Mouse (Mus musculus) testis, adult 2 months (tissue): ENCODE data around the gene Rtn4r. TPM values are rescaled to one million over a fixed set of nuclear protein-coding genes. Genes with fewer than 3 reads are reported as not detected.
A peak's percentile ranks its signal among the peaks of the same experiment; 100 is the strongest.

Experiments used
- H3K27ac ChIP-seq: fragments of 200-500 bp; 2 replicates; pipeline ENCODE4 v1.5.1; 2012; ENCODE audit warnings: low read depth, low read length; ENCODE audit not compliant: control insufficient read depth, insufficient read depth
- H3K27me3 ChIP-seq: fragments of 200-500 bp; 2 replicates; pipeline ENCODE4 v1.6.1; 2012; ENCODE audit warnings: mild to moderate bottlenecking, low read length, moderate library complexity; ENCODE audit not compliant: control insufficient read depth, insufficient read depth
- H3K36me3 ChIP-seq: fragments of 200-500 bp; 2 replicates; pipeline ENCODE4 v1.6.1; 2012; ENCODE audit warnings: mild to moderate bottlenecking, low read length; ENCODE audit not compliant: control insufficient read depth, insufficient read depth
- H3K4me1 ChIP-seq: fragments of 200-500 bp; 2 replicates; pipeline ENCODE4 v1.6.1; 2012; ENCODE audit warnings: low read length; ENCODE audit not compliant: control insufficient read depth, insufficient read depth
- H3K4me3 ChIP-seq: fragments of 200-500 bp; 2 replicates; pipeline ENCODE4 v1.5.1; 2012; ENCODE audit warnings: low read depth, mild to moderate bottlenecking, low read length, moderate library complexity, mixed read lengths; ENCODE audit not compliant: control insufficient read depth
- CTCF ChIP-seq: fragments of 200-500 bp; IDR thresholded peaks from 2 replicates; pipeline ENCODE4 v1.5.1; 2012; ENCODE audit warnings: low read depth, mild to moderate bottlenecking, inconsistent platforms, low read length, moderate library complexity; ENCODE audit not compliant: control insufficient read depth, insufficient read depth, insufficient replicate concordance
- POLR2A ChIP-seq: fragments of 200-500 bp; IDR thresholded peaks from 2 replicates; pipeline ENCODE4 v1.6.1; 2012; ENCODE audit warnings: low read depth, mild to moderate bottlenecking, inconsistent platforms, low read length, moderate library complexity; ENCODE audit not compliant: control insufficient read depth
- polyA plus RNA-seq: library from polyadenylated mRNA; depleted of rRNA; stranded (reverse); fragments of >200 nt; gene quantifications from 2 replicates; pipeline ENCODE4 v1.2.3, GENCODE M21; 2012

Gene Rtn4r
- polyA plus RNA-seq, 1 experiment, result 0.11 TPM

DNA sequence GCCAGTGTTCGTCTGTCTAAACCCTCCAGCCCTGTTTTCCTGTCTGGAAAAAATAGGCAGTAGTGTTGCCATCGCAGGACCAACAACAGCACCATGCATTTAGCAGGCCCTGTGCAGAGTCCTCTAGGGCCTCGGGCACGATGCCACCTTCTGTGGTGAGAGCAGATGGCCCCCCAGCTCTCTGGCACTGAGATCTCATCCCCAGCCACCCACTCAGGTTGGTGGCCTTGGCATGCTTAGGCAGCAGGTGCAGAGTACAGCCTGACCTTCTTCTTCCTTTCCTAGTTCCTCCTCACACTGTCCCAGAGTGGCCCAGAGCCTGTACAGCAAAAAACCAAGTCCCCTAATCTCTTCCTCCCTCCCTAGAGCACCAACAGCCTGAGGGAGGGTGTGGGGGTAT lies 3.4 kb upstream of the Rtn4r start:
- no peak overlapping the region for H3K4me3 ChIP-seq
- no peak for TF ChIP-seq POLR2A
- no peak for TF ChIP-seq CTCF
- peaks cover 3% of the 10 kb centered on the region for H3K4me1 ChIP-seq
- H3K27ac ChIP-seq, result no peak overlapping the region
- H3K36me3 ChIP-seq, result no peaks in the 10 kb centered on the region
- H3K27me3 ChIP-seq, result no peaks in the 10 kb centered on the region

DNA sequence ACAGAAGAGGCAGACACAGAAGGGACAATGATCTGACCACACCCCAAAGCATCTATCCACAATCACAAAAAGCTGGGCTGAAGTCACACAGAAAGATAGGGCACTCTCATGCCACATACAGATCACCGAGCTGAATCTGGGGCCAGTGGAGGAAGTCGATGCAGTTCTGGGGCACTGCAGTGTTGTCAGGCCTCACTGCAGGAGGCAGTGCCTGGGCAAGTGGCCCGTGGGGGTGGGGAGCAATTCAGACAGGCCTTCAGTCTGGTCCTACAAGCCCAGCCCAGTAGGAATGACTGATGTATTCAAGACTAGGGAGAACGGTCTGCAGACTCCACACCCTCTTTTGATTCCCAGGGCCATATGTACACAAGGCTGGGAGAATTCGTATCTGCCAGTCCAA lies 2.8 kb upstream of the Rtn4r start:
- Histone ChIP-seq H3K27me3 (no peaks in the 10 kb centered on the region), H3K27ac (no peak overlapping the region), H3K4me1 (peaks cover 3% of the 10 kb centered on the region), H3K36me3 (no peaks in the 10 kb centered on the region), H3K4me3 (no peak overlapping the region)
- TF ChIP-seq POLR2A, result no peak
- TF ChIP-seq CTCF, result no peak

DNA sequence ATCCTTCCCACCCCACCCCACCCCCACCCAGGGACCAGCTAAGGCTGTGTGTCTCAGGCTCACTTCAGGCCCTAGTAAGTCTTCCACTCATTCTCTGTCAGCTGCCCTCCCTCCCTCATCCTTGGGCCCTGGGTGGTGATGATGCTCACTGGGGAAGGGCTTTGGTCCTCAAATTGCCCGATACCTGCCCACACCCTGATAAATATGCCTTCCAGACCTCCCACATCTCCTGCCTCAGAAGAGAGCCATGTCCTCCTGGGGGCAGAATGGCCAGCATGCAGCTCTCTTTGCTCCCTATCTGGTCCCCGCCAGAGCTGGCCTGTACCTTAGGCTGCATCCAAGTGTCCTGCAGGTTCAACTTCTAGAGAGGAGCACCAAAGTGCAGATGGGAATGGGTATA lies 2.3 kb upstream of the Rtn4r start:
- Histone ChIP-seq H3K27ac (no peak overlapping the region), H3K36me3 (no peaks in the 10 kb centered on the region), H3K4me3 (no peak overlapping the region), H3K27me3 (no peaks in the 10 kb centered on the region), H3K4me1 (peaks cover 3% of the 10 kb centered on the region)
- TF ChIP-seq POLR2A (no peak), CTCF (no peak)

DNA sequence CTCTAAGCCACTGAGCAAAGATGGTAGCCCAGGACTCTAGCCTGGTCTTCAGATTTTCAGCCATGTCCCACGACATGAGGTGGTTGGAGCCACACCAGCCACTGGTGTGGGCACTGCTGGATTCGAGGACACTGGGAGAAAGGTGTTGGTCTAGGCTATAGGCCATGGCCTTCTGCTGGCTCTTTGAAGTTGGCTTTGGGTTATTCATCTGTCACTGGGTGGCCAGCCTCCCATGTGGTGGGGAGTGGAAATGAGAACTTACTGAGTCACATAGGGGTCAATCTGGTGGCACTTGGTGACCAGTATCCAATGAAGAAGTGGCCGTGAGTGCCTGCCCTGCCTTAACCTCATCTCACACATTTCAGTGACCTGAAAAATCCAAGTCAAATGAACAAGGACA lies 1.2 kb upstream of the Rtn4r start:
- no peak for TF ChIP-seq CTCF
- no peak for TF ChIP-seq POLR2A
- Histone ChIP-seq H3K4me3 (no peak overlapping the region), H3K27me3 (no peaks in the 10 kb centered on the region), H3K27ac (no peak overlapping the region), H3K4me1 (peaks cover 3% of the 10 kb centered on the region), H3K36me3 (no peaks in the 10 kb centered on the region)

DNA sequence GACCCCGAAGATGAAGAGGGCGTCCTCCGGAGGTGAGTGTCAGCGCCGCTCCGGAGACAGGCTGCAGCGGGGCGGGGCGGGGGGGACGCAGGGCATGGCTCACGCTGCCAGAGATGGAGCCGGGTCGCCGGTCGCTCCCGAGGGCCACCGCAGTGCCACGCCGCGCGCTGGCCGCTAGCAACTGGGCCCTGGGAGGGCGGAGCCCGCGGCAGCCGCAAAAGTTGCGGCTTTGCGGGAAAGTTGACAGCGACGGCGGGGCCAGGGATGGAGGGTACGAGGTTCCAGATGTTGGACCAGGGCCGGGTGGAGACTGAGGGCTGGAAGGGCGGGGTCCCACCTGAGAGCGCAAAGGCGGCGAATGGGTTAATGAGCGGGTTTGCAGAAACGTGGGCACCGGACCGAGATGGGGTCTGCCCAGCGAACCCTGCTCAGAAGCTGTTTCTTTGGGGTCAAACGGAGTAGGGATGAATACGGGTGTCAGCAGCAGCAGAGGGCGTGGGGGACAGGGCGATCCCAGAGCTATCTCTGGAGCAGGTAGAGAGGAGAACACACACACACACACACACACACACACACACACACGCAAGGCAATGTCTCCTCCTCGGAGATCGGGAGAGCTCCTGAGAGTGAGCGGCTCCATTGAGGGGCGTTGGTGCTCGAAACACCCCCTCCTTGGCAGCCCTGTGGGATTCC lies 575 bp downstream of the Rtn4r start:
- Histone ChIP-seq H3K36me3 (no peaks in the 10 kb centered on the region), H3K4me1 (peaks cover 3% of the 10 kb centered on the region), H3K27me3 (no peaks in the 10 kb centered on the region), H3K27ac (no peak overlapping the region), H3K4me3 (peak overlapping the region; percentile 22)
- no peak for TF ChIP-seq POLR2A
- no peak for TF ChIP-seq CTCF

DNA sequence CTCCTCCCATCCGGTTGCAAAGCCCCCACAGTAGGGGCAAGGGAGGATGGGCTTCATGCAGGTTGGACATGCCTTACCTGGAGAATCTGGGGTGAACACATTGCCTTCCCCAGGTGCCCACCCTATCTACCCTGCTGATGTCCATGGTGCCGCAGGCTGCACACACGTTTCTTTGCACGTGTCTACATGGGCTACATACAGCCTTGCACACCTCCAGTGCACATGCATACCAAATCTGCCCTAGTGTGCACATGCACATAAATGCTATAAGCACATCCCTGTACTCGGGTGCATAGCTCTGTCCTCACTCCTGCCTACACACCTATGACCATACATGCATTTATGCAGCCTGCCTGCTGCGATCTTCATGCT lies 1.1 kb downstream of the Rtn4r start:
- H3K27me3 ChIP-seq, result no peaks in the 10 kb centered on the region
- H3K36me3 ChIP-seq, result no peaks in the 10 kb centered on the region
- H3K27ac ChIP-seq, result no peak overlapping the region
- peaks cover 3% of the 10 kb centered on the region for H3K4me1 ChIP-seq
- TF ChIP-seq CTCF, result no peak
- TF ChIP-seq POLR2A, result no peak
- no peak overlapping the region for H3K4me3 ChIP-seq

DNA sequence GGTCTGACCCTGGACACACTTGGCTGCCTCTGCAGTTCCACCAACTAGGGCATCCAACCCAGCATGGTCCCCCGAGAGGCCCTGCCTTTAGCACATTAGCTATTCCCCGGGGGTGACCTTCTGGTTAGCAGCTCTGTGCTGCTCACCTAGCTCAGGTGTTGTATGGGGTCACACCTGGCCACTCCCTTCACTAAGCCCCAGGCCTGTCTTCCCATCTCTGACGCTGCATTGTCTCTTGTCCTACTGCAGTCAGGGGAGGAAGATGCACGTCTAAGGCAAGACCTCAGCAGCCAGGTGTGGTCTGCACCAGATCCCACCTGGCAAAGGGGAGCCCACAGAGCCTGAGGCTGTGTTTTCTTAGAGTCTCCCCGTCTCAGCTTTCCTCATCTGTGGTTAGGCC lies 2.0 kb downstream of the Rtn4r start:
- no peaks in the 10 kb centered on the region for H3K36me3 ChIP-seq
- TF ChIP-seq POLR2A (no peak), CTCF (no peak)
- no peak overlapping the region for H3K4me3 ChIP-seq
- peaks cover 3% of the 10 kb centered on the region for H3K4me1 ChIP-seq
- no peak overlapping the region for H3K27ac ChIP-seq
- H3K27me3 ChIP-seq, result no peaks in the 10 kb centered on the region
